Mouse (Mus musculus) heart, postnatal 0 days (tissue): Measurements from ENCODE around the gene Rab36. TPM values are rescaled to one million over a fixed set of nuclear protein-coding genes. Genes with fewer than 3 reads are reported as not detected.

ENCODE experiments used
- ATAC-seq: fragments of 200-750 bp; cut with Nextera tagmentation; 2 replicates; pipeline ENCODE4 v1.8.0; 2017; ENCODE audit warnings: low read depth, moderate number of reproducible peaks, moderate library complexity; ENCODE audit not compliant: insufficient read depth
- DNase-seq: peaks from one replicate; pipeline ENCODE4 v3.0.0-alpha.2; 2016; ENCODE audit warnings: low spot score
- H3K27ac ChIP-seq: fragments of 300-500 bp; sonication (generic); 2 replicates; pipeline ENCODE4 v1.5.1; 2014; ENCODE audit warnings: low read depth, mild to moderate bottlenecking
- H3K27me3 ChIP-seq: fragments of 300-500 bp; sonication (generic); 2 replicates; pipeline ENCODE4 v1.6.1; 2014; ENCODE audit warnings: low read length, mixed read lengths; ENCODE audit not compliant: control insufficient read depth, insufficient read depth
- H3K36me3 ChIP-seq: fragments of 300-500 bp; sonication (generic); replicated peaks from 2 replicates; pipeline ENCODE4 v1.6.1; 2014; ENCODE audit warnings: low read length, mixed read lengths; ENCODE audit not compliant: control insufficient read depth, insufficient read depth
- H3K4me1 ChIP-seq: fragments of 300-500 bp; sonication (generic); 2 replicates; pipeline ENCODE4 v1.6.1; 2014; ENCODE audit warnings: antibody characterized with exemption; ENCODE audit not compliant: control insufficient read depth, insufficient read depth
- H3K4me2 ChIP-seq: fragments of 300-500 bp; sonication (generic); 2 replicates; pipeline ENCODE4 v1.6.1; 2014; ENCODE audit warnings: low read depth, mild to moderate bottlenecking, low read length, moderate library complexity
- H3K4me3 ChIP-seq: fragments of 300-500 bp; sonication (generic); 2 replicates; pipeline ENCODE4 v1.5.1; 2014; ENCODE audit warnings: low read depth, low read length
- H3K9ac ChIP-seq: fragments of 300-500 bp; sonication (generic); replicated peaks from 2 replicates; pipeline ENCODE4 v1.6.1; 2014; ENCODE audit warnings: low read depth, low read length, mixed read lengths
- H3K9me3 ChIP-seq: fragments of 300-500 bp; sonication (generic); replicated peaks from 2 replicates; pipeline ENCODE4 v1.6.1; 2016; ENCODE audit warnings: low read length; ENCODE audit not compliant: control insufficient read depth
- CTCF ChIP-seq: IDR thresholded peaks from 2 replicates; pipeline ENCODE4 v1.5.1; 2016; ENCODE audit warnings: antibody characterized with exemption, control low read depth, low read depth
- EP300 ChIP-seq: IDR thresholded peaks from 2 replicates; pipeline ENCODE4 v1.6.1; 2016; ENCODE audit warnings: antibody characterized with exemption, low read depth
- WGBS: fragments of 180-500 bp; shearing (Covaris S2); extraction: QIAGEN DNeasy Blood & Tissue Kit; methylation state at CpG from one replicate; pipeline ENCODE4 v1.1.7; 2014; 5-methylcytosine and 5-hydroxymethylcytosine counted together
- polyA plus RNA-seq: library from polyadenylated mRNA; unstranded; fragments of >200 nt; fragmentation: Nextera tagmentation; extraction: Ambion mirVana; gene quantifications from 2 replicates; pipeline ENCODE4 v1.2.1, GENCODE M21; 2015
- total RNA-seq: library from RNA; depleted of rRNA; stranded (reverse); fragments of >200 nt; gene quantifications from 2 replicates; pipeline ENCODE4 v1.2.3, GENCODE M21; 2014; ENCODE audit warnings: low replicate concordance

The Rab36 gene
- total and polyA plus RNA-seq, 2 experiments from 2014 or later: 1.4 to 1.5 TPM

DNA sequence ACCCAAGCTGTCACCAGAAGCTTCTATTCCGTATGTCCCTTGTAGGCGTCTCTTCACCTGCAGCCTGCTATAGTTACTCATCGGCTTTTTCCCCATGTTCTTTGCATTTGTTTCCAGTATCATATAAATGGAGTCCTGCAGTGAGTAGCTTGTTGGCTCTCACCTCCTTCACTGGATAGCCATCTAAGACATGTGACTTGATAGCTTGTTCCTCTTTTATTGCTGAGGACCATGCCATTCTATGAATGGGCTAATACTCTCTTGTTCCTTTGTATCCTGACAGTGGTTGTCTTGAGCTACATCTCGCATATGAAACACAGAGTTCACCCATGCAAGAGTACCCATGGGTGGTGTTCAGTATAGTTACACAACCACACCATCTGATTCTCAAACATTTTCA, 51.6 kb downstream of the Rab36 start:
- Histone ChIP-seq H3K27ac (no peak overlapping the region), H3K4me1 (0 out of 2 replicates have a peak, but pooled peaks cover 1% of the 10 kb centered on the region), H3K9ac (no peak overlapping the region), H3K36me3 (no peaks in the 10 kb centered on the region), H3K27me3 (peaks cover 43% of the 10 kb centered on the region), H3K4me2 (no peak overlapping the region), H3K9me3 (no peaks in the 10 kb centered on the region), H3K4me3 (no peak overlapping the region)
- DNase-seq (no peak), ATAC-seq (no peak)
- no peak for TF ChIP-seq EP300
- TF ChIP-seq CTCF: no peak
- WGBS: 91% methylated on average over 4 of the region's 4 CpGs

DNA sequence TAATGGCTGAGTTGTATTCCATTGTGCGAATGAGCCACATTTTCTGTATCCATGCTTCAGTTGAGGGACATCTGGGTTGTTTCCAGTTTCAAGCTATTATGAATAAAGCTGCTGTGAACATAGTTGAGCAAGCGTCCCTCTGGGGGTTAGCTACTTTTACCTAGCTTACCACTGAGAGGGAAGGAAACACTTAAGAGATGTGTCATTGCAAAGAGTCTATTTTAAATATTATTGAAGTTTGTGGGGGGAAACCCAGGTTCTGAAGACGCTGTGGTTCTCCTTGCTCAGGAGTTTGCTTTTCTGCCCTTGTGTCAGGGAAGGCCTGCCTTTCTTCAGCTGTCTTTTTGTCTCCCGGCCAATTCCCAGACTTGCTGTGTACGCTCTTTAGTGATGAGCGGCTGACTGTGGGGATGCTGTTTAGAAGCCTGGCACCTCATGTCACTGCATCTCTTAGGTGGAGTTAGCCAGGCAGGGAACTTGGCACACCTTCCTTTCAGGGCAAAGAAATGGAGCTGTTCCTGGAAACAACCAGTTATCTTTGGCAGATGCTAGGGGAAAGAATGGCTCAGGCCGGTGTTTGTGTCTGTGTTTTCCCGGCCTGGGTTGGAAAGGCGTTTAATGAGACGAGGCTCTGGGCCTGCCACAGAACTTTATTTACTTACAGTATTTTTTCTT, 54.8 kb downstream of the Rab36 start:
- Histone ChIP-seq H3K9me3 (no peaks in the 10 kb centered on the region), H3K4me3 (no peak overlapping the region), H3K9ac (no peak overlapping the region), H3K27me3 (peaks cover 73% of the 10 kb centered on the region), H3K27ac (0 out of 2 replicates have a peak overlapping the region, but pooled peaks have one; percentile 32), H3K4me2 (no peak overlapping the region), H3K4me1 (peaks cover 13% of the 10 kb centered on the region), H3K36me3 (no peaks in the 10 kb centered on the region)
- ATAC-seq (peak; percentile 40; the same call in 1 of the 2 replicates), DNase-seq (peak; percentile 44)
- TF ChIP-seq CTCF (no peak), EP300 (0 out of 2 replicates have a peak, but pooled peaks have one; percentile 24)
- 55% methylated on average over 10 of the region's 10 CpGs for WGBS

DNA sequence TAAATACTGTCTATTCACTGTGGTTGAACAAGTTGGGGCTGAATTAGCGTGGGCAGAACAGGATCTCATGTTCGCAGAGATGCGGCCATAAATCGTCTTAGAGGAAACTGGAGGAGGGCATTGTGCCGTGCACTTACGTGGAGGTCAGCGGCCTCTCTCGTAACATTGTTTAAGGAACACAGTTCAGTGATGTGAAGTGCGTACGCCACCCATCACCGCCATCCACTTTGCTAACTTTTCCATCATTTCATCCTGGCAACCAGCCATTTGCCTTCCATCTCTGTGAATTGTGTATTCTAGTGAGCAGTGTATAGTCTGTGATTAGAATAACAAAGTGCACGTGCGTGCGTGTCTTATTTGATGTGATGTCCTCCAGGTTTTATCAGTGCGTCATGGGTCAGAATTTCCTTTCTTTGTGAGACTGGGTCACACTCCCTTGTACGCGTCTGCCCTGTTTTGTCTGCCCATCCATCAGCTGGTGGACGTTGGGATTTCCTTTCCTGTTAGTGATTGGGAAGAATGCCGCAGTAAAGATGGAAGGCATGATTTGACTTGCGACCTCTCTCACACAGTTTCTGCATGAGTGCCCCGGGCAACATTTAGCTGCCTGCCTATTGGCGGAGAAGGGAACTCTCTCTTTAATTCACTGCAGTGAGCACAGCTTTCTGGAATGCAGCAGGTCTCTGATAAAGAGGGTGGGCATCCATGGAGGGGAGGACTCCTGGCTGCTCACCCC, 56.6 kb downstream of the Rab36 start:
- no peak for TF ChIP-seq EP300
- TF ChIP-seq CTCF: no peak
- Histone ChIP-seq H3K4me1 (peaks cover 23% of the 10 kb centered on the region), H3K9me3 (no peaks in the 10 kb centered on the region), H3K36me3 (no peaks in the 10 kb centered on the region), H3K9ac (no peak overlapping the region), H3K27ac (no peak overlapping the region), H3K4me3 (no peak overlapping the region), H3K4me2 (no peak overlapping the region), H3K27me3 (peaks cover 85% of the 10 kb centered on the region)
- DNase-seq (no peak), ATAC-seq (0 out of 2 replicates have a peak, but pooled peaks have one; percentile 40)
- WGBS: 56% methylated on average over 22 of the region's 22 CpGs

DNA sequence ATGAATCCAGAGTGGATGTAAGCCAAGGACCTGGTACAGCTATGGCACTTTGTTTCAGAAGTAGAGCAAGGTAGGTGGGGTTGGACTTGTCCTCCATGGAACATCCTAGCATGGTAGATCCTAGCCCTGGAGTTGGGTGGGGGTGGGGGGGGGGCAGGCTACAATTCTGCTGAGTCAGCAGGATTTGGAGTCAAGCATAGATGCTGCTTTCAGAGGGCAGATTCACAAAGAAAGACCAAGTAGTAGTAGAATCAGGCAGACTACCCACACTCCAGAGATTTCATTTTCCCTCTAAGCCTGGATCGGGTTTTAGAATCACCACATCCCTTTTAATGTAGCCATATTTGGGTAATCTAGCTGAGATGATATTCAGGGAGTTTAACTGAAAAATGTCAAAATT, 57.5 kb downstream of the Rab36 start:
- no peak overlapping the region for H3K9ac ChIP-seq
- no peaks in the 10 kb centered on the region for H3K9me3 ChIP-seq
- no peak for ATAC-seq
- no peak overlapping the region for H3K4me2 ChIP-seq
- H3K4me3 ChIP-seq: no peak overlapping the region
- H3K27ac ChIP-seq: no peak overlapping the region
- H3K36me3 ChIP-seq: no peaks in the 10 kb centered on the region
- peaks cover 87% of the 10 kb centered on the region for H3K27me3 ChIP-seq
- 97% methylated on average over 1 of the region's 1 CpGs for WGBS
- TF ChIP-seq EP300 (no peak), CTCF (no peak)
- DNase-seq: no peak
- peaks cover 23% of the 10 kb centered on the region for H3K4me1 ChIP-seq

DNA sequence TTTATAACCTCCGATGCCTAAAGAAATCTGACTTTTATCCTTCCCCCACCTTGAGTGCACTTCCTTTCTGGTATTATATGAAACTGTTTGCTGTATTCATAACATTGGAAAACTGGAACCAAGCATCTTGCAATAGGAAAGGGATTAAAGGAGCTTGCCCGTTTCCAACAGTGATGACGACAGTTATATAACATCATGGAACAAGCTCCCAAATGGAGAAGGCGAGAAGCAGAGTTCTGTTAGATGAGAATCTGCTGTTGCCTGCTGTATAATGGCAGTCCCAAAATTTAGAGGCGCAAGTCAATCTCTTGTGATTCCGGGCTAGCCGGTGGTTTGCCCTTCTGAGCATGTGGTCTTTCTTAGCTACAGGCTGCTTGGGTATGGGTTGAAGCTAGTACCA, 58.4 kb downstream of the Rab36 start:
- Histone ChIP-seq H3K4me3 (no peak overlapping the region), H3K27ac (no peak overlapping the region), H3K9me3 (no peaks in the 10 kb centered on the region; the same call in 1 of the 2 replicates), H3K4me2 (no peak overlapping the region), H3K27me3 (peaks cover 90% of the 10 kb centered on the region), H3K9ac (no peak overlapping the region), H3K4me1 (peaks cover 23% of the 10 kb centered on the region), H3K36me3 (no peaks in the 10 kb centered on the region)
- ATAC-seq (no peak), DNase-seq (no peak)
- TF ChIP-seq EP300 (no peak), CTCF (no peak)
- 92% methylated on average over 7 of the region's 7 CpGs for WGBS
